Mouse (Mus musculus) left cerebral cortex, adult 11 months (tissue): ENCODE measurements around the gene Zfyve21.

ENCODE experiments used
- DNase-seq: peaks from one replicate; pipeline ENCODE4 v3.0.0; 2022; ENCODE audit warnings: low spot score

The Zfyve21 gene

GRCm38 (mm10) chr12:111813766-111814617 lies at the start of gene Zfyve21, which contains the start of gene Xrcc3:
Gene Zfyve21 (plus strand): TSS chr12:111814170.
Gene Xrcc3 (minus strand): TSS chr12:111813873.
- peak; percentile 98 for DNase-seq

- DNase-seq = no peak
Measured at GRCm38 (mm10) chr12:111766313-111767236, 47.4 kb upstream of the Zfyve21 start.

- DNase-seq = no peak
Measured at GRCm38 (mm10) chr12:111768322-111768928, 45.5 kb upstream of the Zfyve21 start.

DNA sequence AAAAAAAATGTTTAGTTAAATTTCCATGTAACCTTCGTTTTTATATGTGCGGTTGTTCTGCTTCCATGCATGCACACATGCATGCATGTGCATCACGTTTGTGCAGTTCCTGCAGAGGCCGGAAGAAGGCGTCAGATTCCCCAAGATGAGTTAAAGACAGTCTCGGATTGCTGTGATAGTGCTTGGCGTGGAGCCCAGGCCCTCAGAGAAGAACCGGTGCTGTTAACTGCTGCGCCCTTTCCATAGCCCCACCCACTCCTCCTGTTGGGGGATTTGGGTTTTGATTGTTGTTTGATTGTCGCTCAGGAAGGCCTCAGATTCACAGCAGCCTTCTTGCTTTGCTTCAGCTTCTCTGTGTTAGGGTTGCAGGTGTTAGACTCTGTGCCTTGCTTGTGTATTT lies 44.7 kb upstream of the Zfyve21 start:
- DNase-seq = no peak

DNA sequence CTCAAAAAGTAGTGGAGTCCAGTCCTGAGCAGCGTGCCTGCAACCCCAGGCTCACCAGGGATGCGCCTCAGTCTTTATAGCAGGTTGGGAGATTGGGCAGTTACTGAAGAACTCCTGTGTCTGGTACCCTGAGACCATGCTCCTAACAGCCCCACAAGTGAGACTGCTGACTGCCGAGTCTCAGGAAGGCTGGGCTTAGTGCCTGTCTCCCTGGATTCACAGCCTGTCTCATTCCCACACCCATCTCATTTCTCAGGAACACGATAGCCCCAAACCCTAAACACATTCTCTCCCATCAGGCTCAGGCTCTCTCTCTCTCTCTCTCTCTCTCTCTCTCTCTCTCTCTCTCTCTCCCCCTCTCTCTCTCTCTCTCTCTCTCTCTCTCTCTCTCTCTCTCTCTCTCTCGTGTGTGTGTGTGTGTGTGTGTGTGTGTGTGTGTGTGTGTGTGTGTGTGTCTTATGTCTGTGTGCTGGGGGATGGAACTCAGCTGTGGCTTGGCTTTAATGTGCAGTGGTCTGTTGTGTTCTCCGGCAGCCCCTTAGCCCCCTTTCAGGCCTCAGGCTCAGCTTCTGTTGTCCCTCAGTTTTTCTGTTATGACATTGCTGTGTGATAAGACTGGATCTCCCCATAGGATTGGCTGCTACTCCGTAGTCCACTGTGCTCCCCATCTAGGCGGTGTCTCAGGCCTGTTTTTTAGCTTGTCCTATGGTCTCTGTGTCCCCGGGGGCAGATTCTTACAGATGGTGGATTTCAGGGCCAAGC lies 44.0 kb upstream of the Zfyve21 start:
- DNase-seq = no peak

- no peak for DNase-seq
Measured at GRCm38 (mm10) chr12:111770651-111771050, 43.3 kb upstream of the Zfyve21 start.

- no peak for DNase-seq
Measured at GRCm38 (mm10) chr12:111774156-111774555, 39.8 kb upstream of the Zfyve21 start.

- no peak for DNase-seq
Measured at GRCm38 (mm10) chr12:111774845-111775244, 39.1 kb upstream of the Zfyve21 start.

GRCm38 (mm10) chr12:111777919-111778318 lies 36.1 kb upstream of the Zfyve21 start:
- no peak for DNase-seq

DNA sequence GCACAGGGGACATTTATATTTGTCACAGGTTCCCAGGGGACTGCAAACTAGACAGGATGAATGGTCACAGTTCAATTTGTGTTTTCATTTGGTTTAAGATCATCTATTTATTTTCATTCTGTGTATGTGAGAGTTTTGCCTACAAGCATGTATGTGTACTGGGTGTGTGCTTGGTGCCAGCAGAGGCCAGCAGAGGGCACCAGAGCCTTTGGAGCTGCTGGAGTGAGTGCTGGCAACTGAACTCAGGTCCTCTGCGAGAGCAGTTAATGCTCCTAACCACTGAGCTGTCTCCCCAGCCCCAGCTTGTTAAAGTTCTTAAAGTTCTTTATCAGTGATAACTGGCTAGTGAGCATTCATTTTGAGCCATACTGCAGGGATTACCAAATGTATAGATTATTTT lies 34.4 kb upstream of the Zfyve21 start:
- no peak for DNase-seq

- DNase-seq = no peak
Measured at GRCm38 (mm10) chr12:111785174-111785573, 28.8 kb upstream of the Zfyve21 start.

DNA sequence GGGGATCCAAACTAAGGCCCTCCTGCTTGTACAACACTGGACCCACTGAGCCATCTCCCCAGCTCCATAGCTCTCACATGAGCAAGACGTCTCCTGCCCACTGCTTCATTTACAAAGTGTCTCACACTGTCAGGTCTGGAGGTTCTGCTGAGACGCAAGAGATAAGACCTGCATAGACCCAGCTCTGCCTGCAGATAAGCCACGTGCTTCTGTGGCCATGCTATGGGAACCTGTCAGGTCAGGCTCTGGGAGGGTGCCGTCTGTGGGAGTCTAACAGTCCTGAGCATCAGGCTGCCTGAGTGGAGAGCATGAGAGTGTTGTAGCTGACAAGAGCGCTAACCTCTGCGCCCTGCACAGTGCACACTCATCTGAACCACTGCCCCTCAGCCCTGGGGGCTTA lies 27.0 kb upstream of the Zfyve21 start:
- no peak for DNase-seq

GRCm38 (mm10) chr12:111790090-111790489 lies 23.9 kb upstream of the Zfyve21 start:
- DNase-seq = no peak

- DNase-seq = no peak
Measured at GRCm38 (mm10) chr12:111790631-111791030, 23.3 kb upstream of the Zfyve21 start.

DNA sequence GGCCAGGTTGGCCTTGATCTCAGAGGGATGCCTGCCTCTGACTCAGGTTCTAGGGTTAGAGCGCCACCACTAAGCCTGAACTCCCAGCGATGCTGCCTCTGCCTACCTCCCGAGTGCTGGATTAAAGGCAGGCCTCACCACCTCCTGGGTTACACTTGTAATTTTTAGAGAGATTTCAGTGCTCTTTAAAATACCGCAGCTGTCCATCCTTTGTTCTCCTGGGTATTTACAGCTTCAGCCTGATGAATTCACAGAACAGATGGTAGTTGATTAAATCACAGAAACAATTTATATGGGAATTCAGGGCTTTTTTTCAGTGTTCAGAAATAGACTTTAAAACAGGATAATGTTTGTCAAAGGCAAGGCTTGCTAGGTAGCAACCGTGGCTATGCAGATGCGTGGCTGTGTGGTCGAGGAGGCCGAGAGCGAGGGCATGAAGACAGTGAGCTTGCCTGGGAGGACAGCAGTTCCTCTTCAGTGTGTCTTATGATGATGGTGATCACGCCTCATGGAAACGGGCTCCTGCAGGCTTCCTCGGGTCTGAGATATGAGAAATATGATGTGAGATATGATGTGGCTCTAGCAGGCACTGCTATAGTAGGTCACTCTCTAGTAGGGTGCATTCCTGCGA lies 22.4 kb upstream of the Zfyve21 start:
- DNase-seq = no peak

DNA sequence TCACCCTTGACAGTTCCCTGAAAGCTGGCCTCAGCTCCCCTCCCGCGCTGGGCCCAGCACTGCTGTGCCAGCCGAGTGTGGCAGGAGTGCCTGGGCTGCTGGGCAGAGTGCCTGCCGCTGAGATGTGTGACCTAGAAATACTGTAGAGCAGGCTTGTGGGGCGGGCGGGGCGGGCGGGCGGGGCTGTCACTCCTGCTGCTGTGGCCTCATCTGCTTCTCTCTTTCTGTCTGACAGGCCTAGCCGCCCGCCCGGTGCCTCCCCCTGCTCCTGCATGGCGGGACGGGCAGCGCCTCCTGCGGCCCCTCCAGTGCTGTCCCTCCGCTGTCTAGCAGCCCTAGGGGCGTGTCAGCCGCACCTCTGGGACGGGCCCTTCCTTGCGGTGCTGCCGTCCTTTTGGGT lies 19.9 kb upstream of the Zfyve21 start:
- DNase-seq = no peak

DNA sequence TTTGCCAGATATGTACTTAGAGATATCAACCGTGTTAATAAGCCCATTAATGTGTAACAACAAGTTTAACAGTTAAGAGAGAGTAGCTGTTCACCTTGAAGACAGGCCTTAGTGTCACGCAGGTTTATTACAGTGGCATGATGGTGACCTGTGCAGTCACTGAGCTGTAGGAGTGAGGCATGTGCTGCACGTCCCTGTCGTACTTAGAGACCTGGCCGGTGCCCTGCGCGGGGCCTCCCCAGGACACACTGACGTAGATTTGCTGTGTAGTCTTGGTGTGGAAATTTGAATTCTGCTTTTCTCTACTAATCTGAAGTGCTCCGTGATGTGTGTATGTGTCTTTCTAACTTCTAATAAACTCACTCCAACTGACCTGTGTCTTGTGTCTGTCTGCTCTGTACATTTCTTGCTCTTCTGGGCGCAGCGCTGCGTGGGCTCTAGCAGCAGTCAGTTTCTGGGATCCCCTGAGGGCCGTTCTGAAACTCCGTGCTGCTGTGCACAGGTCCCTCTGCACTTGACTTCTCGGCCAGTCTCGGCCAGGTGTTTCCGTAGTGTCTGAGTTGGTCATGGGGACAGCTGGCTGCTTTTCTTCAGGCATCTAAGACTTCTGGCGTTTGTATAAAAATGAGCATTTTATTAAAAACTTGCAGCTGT lies 19.3 kb upstream of the Zfyve21 start:
- DNase-seq = no peak

GRCm38 (mm10) chr12:111795180-111795895 lies 18.6 kb upstream of the Zfyve21 start:
- no peak for DNase-seq

GRCm38 (mm10) chr12:111797251-111797650 lies 16.7 kb upstream of the Zfyve21 start:
- no peak for DNase-seq

DNA sequence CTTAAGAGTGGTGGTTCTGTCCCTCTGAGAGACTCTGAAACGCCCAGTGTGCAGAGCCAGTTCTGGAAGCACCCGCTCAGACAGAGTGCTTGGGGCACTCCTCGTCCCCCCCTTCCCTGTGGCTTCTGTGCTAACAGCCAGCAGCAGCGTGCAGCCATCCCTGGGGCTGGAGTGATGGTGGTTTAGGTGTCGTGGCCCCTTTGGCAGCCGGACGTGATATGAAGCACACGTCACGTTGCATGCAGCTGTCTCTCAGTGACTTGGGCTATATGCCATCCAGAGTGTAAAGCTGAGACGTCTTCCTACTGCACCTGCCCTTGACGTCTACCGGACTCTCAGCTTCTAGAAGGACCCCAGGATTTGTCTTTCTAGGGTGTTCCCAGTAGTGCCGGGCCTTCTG lies 15.5 kb upstream of the Zfyve21 start:
- DNase-seq = no peak
